Mouse (Mus musculus) forebrain, embryonic 16.5 days (tissue): ENCODE results near the gene Hnrnpa0. TPM values are rescaled to one million over a fixed set of nuclear protein-coding genes. Genes with fewer than 3 reads are reported as not detected.

ENCODE experiments used
- ATAC-seq: fragments of 200-750 bp; cut with Nextera tagmentation; 2 replicates; pipeline ENCODE4 v1.8.0; 2017; ENCODE audit warnings: mild to moderate bottlenecking, moderate library complexity
- H3K27ac ChIP-seq: fragments of 300-500 bp; sonication (generic); 2 replicates; pipeline ENCODE4 v1.5.1; 2014; ENCODE audit warnings: low read length, control low read depth
- H3K27me3 ChIP-seq: fragments of 300-500 bp; sonication (generic); replicated peaks from 2 replicates; pipeline ENCODE4 v1.6.1; 2014; ENCODE audit warnings: low read length; ENCODE audit not compliant: control insufficient read depth, insufficient read depth
- H3K36me3 ChIP-seq: fragments of 300-500 bp; sonication (generic); 2 replicates; pipeline ENCODE4 v1.6.1; 2014; ENCODE audit not compliant: control insufficient read depth, insufficient read depth
- H3K4me1 ChIP-seq: fragments of 300-500 bp; sonication (generic); replicated peaks from 2 replicates; pipeline ENCODE4 v1.6.1; 2014; ENCODE audit warnings: low read length; ENCODE audit not compliant: control insufficient read depth, insufficient read depth
- H3K4me2 ChIP-seq: fragments of 300-500 bp; sonication (generic); 2 replicates; pipeline ENCODE4 v1.6.1; 2014; ENCODE audit warnings: mild to moderate bottlenecking, low read length, control low read depth
- H3K4me3 ChIP-seq: fragments of 300-500 bp; sonication (generic); replicated peaks from 2 replicates; pipeline ENCODE4 v1.5.1; 2014; ENCODE audit warnings: mild to moderate bottlenecking, low read length, control low read depth
- H3K9ac ChIP-seq: fragments of 300-500 bp; sonication (generic); replicated peaks from 2 replicates; pipeline ENCODE4 v1.6.1; 2014; ENCODE audit warnings: low read depth, low read length, control low read depth
- H3K9me3 ChIP-seq: fragments of 300-500 bp; sonication (generic); 2 replicates; pipeline ENCODE4 v1.6.1; 2016; ENCODE audit warnings: low read length; ENCODE audit not compliant: control insufficient read depth
- WGBS: fragments of 180-500 bp; shearing (Covaris S2); extraction: QIAGEN DNeasy Blood & Tissue Kit; methylation state at CpG from one replicate; pipeline ENCODE4 v1.1.7; 2014; 5-methylcytosine and 5-hydroxymethylcytosine counted together
- polyA plus RNA-seq: library from polyadenylated mRNA; unstranded; fragments of >200 nt; fragmentation: Nextera tagmentation; extraction: Ambion mirVana; gene quantifications from 2 replicates; pipeline ENCODE4 v1.2.1, GENCODE M21; 2015

Gene Hnrnpa0
- polyA plus RNA-seq, 1 experiment from 2014 or later: 49.8 TPM

GRCm38 (mm10) chr13:58117318-58118017 is 10.9 kb downstream of the Hnrnpa0 start:
- ATAC-seq: no peak
- Histone ChIP-seq H3K36me3 (no peaks in the 10 kb centered on the region), H3K4me1 (peaks cover 9% of the 10 kb centered on the region), H3K4me3 (no peak overlapping the region), H3K27ac (no peak overlapping the region), H3K4me2 (no peak overlapping the region), H3K9me3 (no peaks in the 10 kb centered on the region), H3K9ac (no peak overlapping the region), H3K27me3 (no peaks in the 10 kb centered on the region)
- 76% methylated on average over 8 of the region's 8 CpGs for WGBS

GRCm38 (mm10) chr13:58116801-58117200 is 11.6 kb downstream of the Hnrnpa0 start:
- H3K9me3 ChIP-seq: no peaks in the 10 kb centered on the region
- H3K4me1 ChIP-seq: peaks cover 16% of the 10 kb centered on the region
- WGBS: 91% methylated on average over 2 of the region's 2 CpGs
- H3K27ac ChIP-seq: no peak overlapping the region
- no peaks in the 10 kb centered on the region for H3K36me3 ChIP-seq
- H3K27me3 ChIP-seq: no peaks in the 10 kb centered on the region
- no peak overlapping the region for H3K4me2 ChIP-seq
- no peak overlapping the region for H3K9ac ChIP-seq
- ATAC-seq: no peak
- H3K4me3 ChIP-seq: no peak overlapping the region

- Histone ChIP-seq H3K36me3 (no peaks in the 10 kb centered on the region), H3K4me1 (peaks cover 16% of the 10 kb centered on the region), H3K27me3 (no peaks in the 10 kb centered on the region), H3K4me2 (no peak overlapping the region), H3K4me3 (no peak overlapping the region), H3K9me3 (no peaks in the 10 kb centered on the region), H3K27ac (no peak overlapping the region), H3K9ac (no peak overlapping the region)
- WGBS: 76% methylated on average over 13 of the region's 13 CpGs
- ATAC-seq: no peak
Measured at GRCm38 (mm10) chr13:58115227-58115626, 13.1 kb downstream of the Hnrnpa0 start.

GRCm38 (mm10) chr13:58113061-58113900 is 15.1 kb downstream of the Hnrnpa0 start, which contains the start of gene Klhl3:
Gene Klhl3, minus strand, starts transcription at chr13:58113592.
- peak within 1 kb of the TSS; percentile 64 for H3K4me3 ChIP-seq
- WGBS: under 1% methylated on average over 35 of the region's 35 CpGs

GRCm38 (mm10) chr13:58112601-58113041 is 15.7 kb downstream of the Hnrnpa0 start:
- no peaks in the 10 kb centered on the region for H3K27me3 ChIP-seq
- peak overlapping the region; percentile 83 for H3K4me2 ChIP-seq
- WGBS: 18% methylated on average over 11 of the region's 11 CpGs
- H3K4me1 ChIP-seq: peaks cover 16% of the 10 kb centered on the region
- peak; percentile 1; the same call in 1 of the 2 replicates for ATAC-seq
- peak overlapping the region; percentile 80 for H3K9ac ChIP-seq
- no peaks in the 10 kb centered on the region for H3K9me3 ChIP-seq
- H3K4me3 ChIP-seq: peak overlapping the region; percentile 64
- H3K27ac ChIP-seq: peak overlapping the region; percentile 84
- H3K36me3 ChIP-seq: no peaks in the 10 kb centered on the region

More at GRCm38 (mm10) chr13:58113061-58113900, 15.1 kb downstream of the Hnrnpa0 start, which contains the start of gene Klhl3:
- no peaks in the 10 kb centered on the region for H3K36me3 ChIP-seq
- H3K27ac ChIP-seq: peak within 1 kb of the TSS; percentile 84
- H3K4me2 ChIP-seq: peak within 1 kb of the TSS; percentile 83
- no peaks in the 10 kb centered on the region for H3K9me3 ChIP-seq
- peak within 1 kb of the TSS; percentile 80 for H3K9ac ChIP-seq
- H3K27me3 ChIP-seq: no peaks in the 10 kb centered on the region
- peak; percentile 90 for ATAC-seq
- H3K4me1 ChIP-seq: peaks cover 16% of the 10 kb centered on the region

- Histone ChIP-seq H3K27ac (no peak overlapping the region), H3K36me3 (no peaks in the 10 kb centered on the region), H3K9ac (peak overlapping the region; percentile 80), H3K9me3 (no peaks in the 10 kb centered on the region), H3K27me3 (no peaks in the 10 kb centered on the region), H3K4me2 (peak overlapping the region; percentile 83), H3K4me1 (peaks cover 16% of the 10 kb centered on the region), H3K4me3 (peak overlapping the region; percentile 64)
- ATAC-seq: no peak
- 59% methylated on average over 10 of the region's 10 CpGs for WGBS
Measured at GRCm38 (mm10) chr13:58112191-58112590, 16.2 kb downstream of the Hnrnpa0 start.

GRCm38 (mm10) chr13:58111306-58111705 is 17.1 kb downstream of the Hnrnpa0 start:
- no peak overlapping the region for H3K4me3 ChIP-seq
- WGBS: 97% methylated on average over 6 of the region's 6 CpGs

GRCm38 (mm10) chr13:58090643-58091042 is 37.7 kb downstream of the Hnrnpa0 start:
- Histone ChIP-seq H3K4me1 (peaks cover 14% of the 10 kb centered on the region), H3K27ac (peak overlapping the region; percentile 1; the same call in 1 of the 2 replicates), H3K4me3 (no peak overlapping the region), H3K9ac (no peak overlapping the region), H3K9me3 (no peaks in the 10 kb centered on the region), H3K27me3 (no peaks in the 10 kb centered on the region), H3K36me3 (no peaks in the 10 kb centered on the region), H3K4me2 (peak overlapping the region; percentile 30)
- peak; percentile 95 for ATAC-seq
- 4% methylated on average over 8 of the region's 8 CpGs for WGBS

More at GRCm38 (mm10) chr13:58111306-58111705, 17.1 kb downstream of the Hnrnpa0 start:
- Histone ChIP-seq H3K4me1 (peaks cover 16% of the 10 kb centered on the region), H3K27ac (no peak overlapping the region), H3K9me3 (no peaks in the 10 kb centered on the region), H3K9ac (no peak overlapping the region), H3K27me3 (no peaks in the 10 kb centered on the region), H3K36me3 (no peaks in the 10 kb centered on the region), H3K4me2 (no peak overlapping the region)
- ATAC-seq: no peak

- Histone ChIP-seq H3K27ac (no peak overlapping the region), H3K4me3 (no peak overlapping the region), H3K27me3 (no peaks in the 10 kb centered on the region), H3K9ac (no peak overlapping the region), H3K4me1 (no peaks in the 10 kb centered on the region), H3K9me3 (no peaks in the 10 kb centered on the region), H3K36me3 (no peaks in the 10 kb centered on the region), H3K4me2 (no peak overlapping the region)
- 94% methylated on average over 5 of the region's 5 CpGs for WGBS
- no peak for ATAC-seq
Measured at GRCm38 (mm10) chr13:58084396-58084795, 44.0 kb downstream of the Hnrnpa0 start.
